Mouse (Mus musculus) midbrain, embryonic 12.5 days (tissue): Measurements from ENCODE around the gene Erg. TPM values are rescaled to one million over a fixed set of nuclear protein-coding genes. Genes with fewer than 3 reads are reported as not detected.

Experiments used
- ATAC-seq: fragments of 200-750 bp; cut with Nextera tagmentation; 2 replicates; pipeline ENCODE4 v1.8.0; 2017; ENCODE audit warnings: low read depth, moderate TSS enrichment, moderate library complexity; ENCODE audit not compliant: low FRiP score
- H3K27ac ChIP-seq: fragments of 300-500 bp; sonication (generic); replicated peaks from 2 replicates; pipeline ENCODE4 v1.5.1; 2016; ENCODE audit warnings: mild to moderate bottlenecking
- H3K27me3 ChIP-seq: fragments of 300-500 bp; sonication (generic); 2 replicates; pipeline ENCODE4 v1.6.1; 2016; ENCODE audit warnings: mild to moderate bottlenecking
- H3K36me3 ChIP-seq: fragments of 300-500 bp; sonication (generic); 2 replicates; pipeline ENCODE4 v1.6.1; 2016
- H3K4me1 ChIP-seq: fragments of 300-500 bp; sonication (generic); 2 replicates; pipeline ENCODE4 v1.6.1; 2016
- H3K4me2 ChIP-seq: fragments of 300-500 bp; sonication (generic); replicated peaks from 2 replicates; pipeline ENCODE4 v1.6.1; 2016; ENCODE audit warnings: mild to moderate bottlenecking, moderate library complexity
- H3K4me3 ChIP-seq: fragments of 300-500 bp; sonication (generic); 2 replicates; pipeline ENCODE4 v1.5.1; 2016; ENCODE audit warnings: mild to moderate bottlenecking
- H3K9ac ChIP-seq: fragments of 300-500 bp; sonication (generic); replicated peaks from 2 replicates; pipeline ENCODE4 v1.6.1; 2016; ENCODE audit warnings: mild to moderate bottlenecking, moderate library complexity
- H3K9me3 ChIP-seq: fragments of 300-500 bp; sonication (generic); 2 replicates; pipeline ENCODE4 v1.6.1; 2016; ENCODE audit warnings: mild to moderate bottlenecking
- WGBS: fragments of 180-500 bp; shearing (Covaris S2); methylation state at CpG from one replicate; pipeline ENCODE4 v1.1.7; 2016; 5-methylcytosine and 5-hydroxymethylcytosine counted together
- polyA plus RNA-seq: library from polyadenylated mRNA; unstranded; fragments of >200 nt; fragmentation: Nextera tagmentation; extraction: Ambion mirVana; gene quantifications from 2 replicates; pipeline ENCODE4 v1.2.1, GENCODE M21; 2016

Gene Erg
- polyA plus RNA-seq, 1 experiment from 2014 or later = 4.3 TPM

- Histone ChIP-seq H3K27me3 (no peaks in the 10 kb centered on the region), H3K9me3 (no peaks in the 10 kb centered on the region), H3K4me3 (no peak overlapping the region), H3K4me2 (no peak overlapping the region), H3K9ac (no peak overlapping the region), H3K36me3 (no peaks in the 10 kb centered on the region), H3K4me1 (no peaks in the 10 kb centered on the region), H3K27ac (no peak overlapping the region)
- 57% methylated on average over 4 of the region's 4 CpGs for WGBS
- no peak for ATAC-seq
Observed at GRCm38 (mm10) chr16:95371713-95372112, 214.7 kb downstream of the Erg start.

GRCm38 (mm10) chr16:95366989-95367765 lies 219.2 kb downstream of the Erg start:
- Histone ChIP-seq H3K4me2 (no peak overlapping the region), H3K9me3 (no peaks in the 10 kb centered on the region), H3K9ac (no peak overlapping the region), H3K4me1 (peaks cover 4% of the 10 kb centered on the region), H3K36me3 (no peaks in the 10 kb centered on the region), H3K4me3 (no peak overlapping the region), H3K27ac (no peak overlapping the region), H3K27me3 (no peaks in the 10 kb centered on the region)
- no peak for ATAC-seq
- WGBS = 89% methylated on average over 19 of the region's 19 CpGs

- H3K4me2 ChIP-seq = no peak overlapping the region
- ATAC-seq = no peak
- no peaks in the 10 kb centered on the region for H3K36me3 ChIP-seq
- H3K27ac ChIP-seq = no peak overlapping the region
- H3K4me3 ChIP-seq = no peak overlapping the region
- 88% methylated on average over 5 of the region's 5 CpGs for WGBS
- H3K9me3 ChIP-seq = no peaks in the 10 kb centered on the region
- H3K4me1 ChIP-seq = peaks cover 4% of the 10 kb centered on the region
- H3K27me3 ChIP-seq = no peaks in the 10 kb centered on the region
- H3K9ac ChIP-seq = no peak overlapping the region
Observed at GRCm38 (mm10) chr16:95365214-95365613, 221.2 kb downstream of the Erg start.

GRCm38 (mm10) chr16:95363632-95364465 lies 222.5 kb downstream of the Erg start:
- no peak overlapping the region for H3K9ac ChIP-seq
- H3K9me3 ChIP-seq = no peaks in the 10 kb centered on the region
- H3K4me1 ChIP-seq = peaks cover 4% of the 10 kb centered on the region
- no peak overlapping the region for H3K4me2 ChIP-seq
- H3K36me3 ChIP-seq = no peaks in the 10 kb centered on the region
- WGBS = 78% methylated on average over 17 of the region's 18 CpGs
- no peak overlapping the region for H3K4me3 ChIP-seq
- no peaks in the 10 kb centered on the region for H3K27me3 ChIP-seq
- ATAC-seq = no peak
- H3K27ac ChIP-seq = no peak overlapping the region

- WGBS = 89% methylated on average over 7 of the region's 7 CpGs
Observed at GRCm38 (mm10) chr16:95361950-95362349, 224.4 kb downstream of the Erg start.

GRCm38 (mm10) chr16:95360940-95361489 lies 225.4 kb downstream of the Erg start:
- H3K27me3 ChIP-seq = no peaks in the 10 kb centered on the region
- peaks cover 4% of the 10 kb centered on the region for H3K4me1 ChIP-seq
- no peaks in the 10 kb centered on the region for H3K9me3 ChIP-seq
- no peak overlapping the region for H3K27ac ChIP-seq
- ATAC-seq = no peak
- H3K4me3 ChIP-seq = no peak overlapping the region
- WGBS = 93% methylated on average over 18 of the region's 18 CpGs
- H3K9ac ChIP-seq = no peak overlapping the region
- no peak overlapping the region for H3K4me2 ChIP-seq
- no peaks in the 10 kb centered on the region for H3K36me3 ChIP-seq

More at GRCm38 (mm10) chr16:95361950-95362349, 224.4 kb downstream of the Erg start:
- no peak for ATAC-seq
- Histone ChIP-seq H3K27me3 (no peaks in the 10 kb centered on the region), H3K4me1 (peaks cover 4% of the 10 kb centered on the region), H3K4me2 (no peak overlapping the region), H3K27ac (no peak overlapping the region), H3K4me3 (no peak overlapping the region), H3K36me3 (no peaks in the 10 kb centered on the region), H3K9me3 (no peaks in the 10 kb centered on the region), H3K9ac (no peak overlapping the region)

GRCm38 (mm10) chr16:95360214-95360850 lies 226.1 kb downstream of the Erg start:
- H3K4me1 ChIP-seq = peaks cover 4% of the 10 kb centered on the region; the same call in 1 of the 2 replicates
- WGBS = 90% methylated on average over 8 of the region's 8 CpGs

GRCm38 (mm10) chr16:95356962-95357955 lies 229.1 kb downstream of the Erg start:
- Histone ChIP-seq H3K4me3 (no peak overlapping the region), H3K36me3 (no peaks in the 10 kb centered on the region), H3K9ac (no peak overlapping the region), H3K27me3 (no peaks in the 10 kb centered on the region; the same call in 1 of the 2 replicates), H3K4me2 (no peak overlapping the region), H3K9me3 (no peaks in the 10 kb centered on the region), H3K4me1 (no peaks in the 10 kb centered on the region), H3K27ac (no peak overlapping the region)
- no peak for ATAC-seq
- WGBS = 82% methylated on average over 12 of the region's 12 CpGs

More at GRCm38 (mm10) chr16:95360214-95360850, 226.1 kb downstream of the Erg start:
- H3K27ac ChIP-seq = no peak overlapping the region
- no peaks in the 10 kb centered on the region for H3K36me3 ChIP-seq
- H3K9me3 ChIP-seq = no peaks in the 10 kb centered on the region
- H3K27me3 ChIP-seq = no peaks in the 10 kb centered on the region
- no peak overlapping the region for H3K9ac ChIP-seq
- H3K4me3 ChIP-seq = no peak overlapping the region
- H3K4me2 ChIP-seq = no peak overlapping the region
- ATAC-seq = no peak

- WGBS = 82% methylated on average over 8 of the region's 8 CpGs
- Histone ChIP-seq H3K36me3 (no peaks in the 10 kb centered on the region), H3K9ac (no peak overlapping the region), H3K27me3 (no peaks in the 10 kb centered on the region; the same call in none of the 2 replicates), H3K4me3 (no peak overlapping the region), H3K27ac (no peak overlapping the region), H3K9me3 (no peaks in the 10 kb centered on the region), H3K4me2 (no peak overlapping the region), H3K4me1 (no peaks in the 10 kb centered on the region)
- no peak for ATAC-seq
Observed at GRCm38 (mm10) chr16:95353838-95354237, 232.6 kb downstream of the Erg start.

GRCm38 (mm10) chr16:95352266-95352665 lies 234.1 kb downstream of the Erg start:
- no peak overlapping the region for H3K4me3 ChIP-seq
- no peak for ATAC-seq
- H3K27me3 ChIP-seq = no peaks in the 10 kb centered on the region; the same call in none of the 2 replicates
- no peaks in the 10 kb centered on the region for H3K36me3 ChIP-seq
- H3K4me2 ChIP-seq = no peak overlapping the region
- H3K9ac ChIP-seq = no peak overlapping the region
- H3K9me3 ChIP-seq = no peaks in the 10 kb centered on the region
- WGBS = 62% methylated on average over 8 of the region's 8 CpGs
- H3K4me1 ChIP-seq = no peaks in the 10 kb centered on the region
- H3K27ac ChIP-seq = no peak overlapping the region

GRCm38 (mm10) chr16:95350499-95350898 lies 235.9 kb downstream of the Erg start:
- no peak overlapping the region for H3K4me2 ChIP-seq
- H3K27me3 ChIP-seq = no peaks in the 10 kb centered on the region; the same call in none of the 2 replicates
- no peaks in the 10 kb centered on the region for H3K9me3 ChIP-seq
- 25% methylated on average over 3 of the region's 3 CpGs for WGBS
- H3K9ac ChIP-seq = no peak overlapping the region
- H3K4me1 ChIP-seq = no peaks in the 10 kb centered on the region
- ATAC-seq = no peak
- H3K27ac ChIP-seq = no peak overlapping the region
- H3K4me3 ChIP-seq = no peak overlapping the region
- H3K36me3 ChIP-seq = no peaks in the 10 kb centered on the region
